Mouse (Mus musculus): ENCODE data around the gene Aloxe3.
A peak's percentile ranks its signal among the peaks of the same experiment; 100 is the strongest.

Gene Aloxe3

GRCm38 (mm10) chr11:69109032-69109900 lies 16.4 kb upstream of the Aloxe3 start:
- DNase-seq (ENCODE audit: low read depth, low spot score) = no peak

GRCm38 (mm10) chr11:69110319-69111046 lies 15.2 kb upstream of the Aloxe3 start:
- no peak for DNase-seq (ENCODE audit: low read depth, low spot score)

- DNase-seq (ENCODE audit: low read depth, low spot score) = no peak
Observed at GRCm38 (mm10) chr11:69111051-69111810, 14.5 kb upstream of the Aloxe3 start.

- no peak for DNase-seq (ENCODE audit: low read depth, low spot score)
Observed at GRCm38 (mm10) chr11:69111865-69112264, 13.8 kb upstream of the Aloxe3 start.

GRCm38 (mm10) chr11:69114018-69114417 lies 11.7 kb upstream of the Aloxe3 start:
- DNase-seq (ENCODE audit: low read depth, low spot score) = no peak

GRCm38 (mm10) chr11:69114621-69115020 lies 11.1 kb upstream of the Aloxe3 start:
- DNase-seq (ENCODE audit: low read depth, low spot score) = no peak

GRCm38 (mm10) chr11:69116843-69117242 lies 8.9 kb upstream of the Aloxe3 start:
- no peak for DNase-seq (ENCODE audit: low read depth, low spot score)

- DNase-seq (ENCODE audit: low read depth, low spot score) = no peak
Observed at GRCm38 (mm10) chr11:69117737-69118695, 7.7 kb upstream of the Aloxe3 start.

- DNase-seq (ENCODE audit: low read depth, low spot score) = no peak
Observed at GRCm38 (mm10) chr11:69118765-69119164, 6.9 kb upstream of the Aloxe3 start.

GRCm38 (mm10) chr11:69119446-69120155 lies 6.1 kb upstream of the Aloxe3 start:
- DNase-seq (ENCODE audit: low read depth, low spot score) = no peak

- no peak for DNase-seq (ENCODE audit: low read depth, low spot score)
Observed at GRCm38 (mm10) chr11:69120221-69121000, 5.3 kb upstream of the Aloxe3 start, which contains the start of gene Hes7. Gene Hes7, plus strand, starts transcription at chr11:69120404.

- DNase-seq (ENCODE audit: low read depth, low spot score) = no peak
Observed at GRCm38 (mm10) chr11:69121001-69121740, 4.5 kb upstream of the Aloxe3 start.

GRCm38 (mm10) chr11:69121741-69122335 lies 3.9 kb upstream of the Aloxe3 start:
- no peak for DNase-seq (ENCODE audit: low read depth, low spot score)

GRCm38 (mm10) chr11:69122336-69122951 lies 3.3 kb upstream of the Aloxe3 start, which contains the start of gene 9130213A22Rik:
Gene 9130213A22Rik, minus strand, starts transcription at chr11:69122589.
- no peak for DNase-seq (ENCODE audit: low read depth, low spot score)

- DNase-seq (ENCODE audit: low read depth, low spot score) = peak; percentile 78
Observed at GRCm38 (mm10) chr11:69123056-69123692, 2.5 kb upstream of the Aloxe3 start.

GRCm38 (mm10) chr11:69123693-69124497 lies 1.8 kb upstream of the Aloxe3 start:
- peak; percentile 82 for DNase-seq (ENCODE audit: low read depth, low spot score)
